Mouse (Mus musculus) frontal cortex, adult (tissue): ENCODE measurements around the gene Cdk5r2.
A peak's percentile ranks its signal among the peaks of the same experiment; 100 is the strongest.
"Not testable (repeated sequence)": the region's sequence is repeated elsewhere in the genome, so short reads cannot be mapped to it uniquely, and the experiment has no call there.

Experiments used
- ATAC-seq: cut with Nextera tagmentation; 2 replicates; pipeline ENCODE4 v1.9.2; 2017; ENCODE audit warnings: mild to moderate bottlenecking, moderate library complexity, mixed read lengths; ENCODE audit not compliant: low TSS enrichment

Gene Cdk5r2

GRCm38 (mm10) chr1:74854306-74855056, at the start of gene Cdk5r2:
TSS of gene Cdk5r2 (plus strand) at chr1:74854934.
- peak; percentile 58 for ATAC-seq

GRCm38 (mm10) chr1:74805340-74805835, 49.3 kb upstream of the Cdk5r2 start:
- ATAC-seq = no peak

DNA sequence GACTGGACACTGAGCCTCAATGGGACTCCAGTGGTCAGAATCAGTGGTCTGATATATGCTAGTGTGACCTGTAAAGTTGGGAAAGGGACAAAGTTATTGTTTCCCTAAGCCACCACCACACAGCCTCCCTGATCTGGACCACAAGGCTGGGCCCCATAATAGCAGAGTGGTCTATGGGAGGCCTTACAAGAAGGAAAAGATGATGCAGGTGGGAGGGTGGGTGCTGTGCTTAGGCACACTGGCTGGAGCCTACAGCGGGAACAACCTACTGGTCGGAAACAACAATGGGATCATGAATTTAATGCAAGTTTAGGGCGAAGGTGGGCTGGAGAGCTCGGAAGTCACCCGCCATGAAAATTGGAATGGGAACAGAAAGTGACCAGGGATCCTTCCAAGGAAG, 48.9 kb upstream of the Cdk5r2 start:
- no peak for ATAC-seq

GRCm38 (mm10) chr1:74806360-74807311, 48.1 kb upstream of the Cdk5r2 start:
- ATAC-seq = peak; percentile 20; the same call in 1 of the 2 replicates

- no peak for ATAC-seq
Measured at GRCm38 (mm10) chr1:74807551-74808071, 47.1 kb upstream of the Cdk5r2 start.

DNA sequence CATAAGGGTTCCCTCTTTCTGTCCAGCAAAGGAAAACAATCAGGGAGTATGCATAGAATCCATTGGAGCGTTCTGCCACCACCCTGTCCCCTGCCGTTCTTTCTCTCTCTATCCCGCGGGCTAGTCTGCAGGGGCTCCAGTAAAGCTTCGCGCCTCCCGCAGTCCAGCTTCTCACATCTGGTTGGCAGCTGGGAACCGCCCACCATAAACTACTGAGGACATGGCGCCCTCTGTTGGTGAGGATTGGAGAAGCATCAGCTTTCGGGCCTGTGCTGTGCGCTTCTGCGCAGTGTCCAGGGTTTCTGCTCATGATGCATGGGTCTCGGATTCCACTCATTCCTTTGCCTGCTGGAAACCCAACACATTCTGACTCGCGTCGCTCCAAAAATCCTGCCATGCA, 46.7 kb upstream of the Cdk5r2 start:
- ATAC-seq = peak; percentile 50

DNA sequence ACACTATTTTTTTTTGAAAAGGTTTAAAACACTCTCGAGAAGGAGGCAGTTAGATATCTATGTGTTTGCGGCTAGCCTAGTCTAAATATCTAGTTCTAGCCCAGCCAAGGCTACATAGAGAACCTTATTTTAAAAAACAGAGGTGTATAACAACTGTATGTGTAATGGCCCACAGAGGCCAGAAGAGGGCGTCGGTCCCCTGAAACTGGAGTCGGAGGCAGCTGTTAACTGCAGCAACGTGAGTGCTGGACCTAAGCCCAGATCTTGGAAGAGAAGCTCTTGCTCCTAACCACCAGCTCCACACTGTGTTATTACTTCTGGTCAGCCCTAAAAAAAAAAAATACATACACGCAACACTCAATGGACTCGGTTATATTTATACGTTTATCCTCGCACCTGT, 45.7 kb upstream of the Cdk5r2 start:
- no peak for ATAC-seq

GRCm38 (mm10) chr1:74814931-74815647, 39.6 kb upstream of the Cdk5r2 start:
- ATAC-seq = 0 out of 2 replicates have a peak, but pooled peaks have one; percentile 28

DNA sequence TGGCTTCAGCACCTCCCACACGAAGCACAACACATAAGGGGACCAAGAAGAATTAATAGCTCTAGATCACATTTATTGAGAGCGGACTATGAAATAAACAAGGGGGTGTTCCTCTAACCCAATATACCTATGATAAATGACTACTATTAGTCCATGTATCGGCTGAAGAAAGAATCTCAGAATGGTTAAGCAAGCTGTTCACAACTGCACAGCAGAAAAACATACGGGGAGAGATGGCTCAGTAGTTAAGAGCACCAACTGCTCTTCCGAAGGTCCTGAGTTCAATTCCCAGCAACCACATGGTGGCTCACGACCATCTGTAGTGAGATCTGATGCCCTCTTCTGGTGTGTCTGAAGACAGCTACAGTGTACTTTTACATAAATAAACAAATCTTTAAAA, 38.8 kb upstream of the Cdk5r2 start:
- ATAC-seq = not testable (repeated sequence)

DNA sequence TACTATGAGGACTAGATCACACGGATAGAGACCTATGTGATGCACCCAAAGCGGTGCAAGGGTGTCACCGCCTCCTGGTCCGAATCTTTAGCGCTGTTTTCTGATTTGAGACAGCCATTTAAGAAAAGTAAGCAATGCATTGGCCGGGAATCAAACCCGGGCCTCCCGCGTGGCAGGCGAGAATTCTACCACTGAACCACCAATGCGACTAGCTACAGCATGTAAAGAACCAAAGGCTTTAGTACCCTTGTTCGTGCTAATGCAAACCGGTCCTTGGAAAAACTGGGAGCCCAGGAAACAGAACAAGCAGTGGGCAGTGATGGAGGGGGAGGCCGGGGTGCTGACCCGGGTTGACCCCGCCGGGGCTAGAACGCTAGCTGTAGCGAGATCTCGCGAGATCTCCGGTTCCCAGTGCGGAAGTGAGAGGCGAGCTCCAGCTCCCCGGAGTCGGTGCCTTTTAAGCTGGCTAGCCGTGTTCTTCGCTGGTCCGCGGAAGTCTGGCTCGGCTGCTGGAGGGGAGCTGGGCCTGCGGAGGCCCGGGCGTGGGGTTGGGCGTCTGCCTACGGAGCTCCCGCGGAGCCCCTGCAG, 38.0 kb upstream of the Cdk5r2 start:
- peak; percentile 87 for ATAC-seq

DNA sequence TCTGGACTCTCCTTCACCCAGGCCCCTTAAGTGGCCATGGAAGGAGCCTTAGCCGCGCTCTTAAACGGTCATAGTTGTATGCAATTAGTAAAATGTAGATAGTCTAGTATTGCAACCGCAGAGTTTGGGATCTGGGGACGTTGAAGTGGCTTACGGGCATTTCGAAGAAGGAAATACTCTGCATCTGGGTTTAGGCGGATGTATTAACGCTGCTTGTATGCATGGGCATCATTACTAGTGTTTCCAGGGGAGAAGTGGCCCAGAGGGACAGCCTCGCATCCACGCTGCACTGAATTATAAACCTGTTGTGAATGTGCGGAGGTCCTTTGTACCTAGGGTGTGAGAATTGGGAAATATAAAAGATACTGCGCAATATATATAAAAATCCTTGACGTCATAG, 37.5 kb upstream of the Cdk5r2 start:
- peak; percentile 35 for ATAC-seq

- no peak for ATAC-seq
Measured at GRCm38 (mm10) chr1:74818509-74818908, 36.2 kb upstream of the Cdk5r2 start.

DNA sequence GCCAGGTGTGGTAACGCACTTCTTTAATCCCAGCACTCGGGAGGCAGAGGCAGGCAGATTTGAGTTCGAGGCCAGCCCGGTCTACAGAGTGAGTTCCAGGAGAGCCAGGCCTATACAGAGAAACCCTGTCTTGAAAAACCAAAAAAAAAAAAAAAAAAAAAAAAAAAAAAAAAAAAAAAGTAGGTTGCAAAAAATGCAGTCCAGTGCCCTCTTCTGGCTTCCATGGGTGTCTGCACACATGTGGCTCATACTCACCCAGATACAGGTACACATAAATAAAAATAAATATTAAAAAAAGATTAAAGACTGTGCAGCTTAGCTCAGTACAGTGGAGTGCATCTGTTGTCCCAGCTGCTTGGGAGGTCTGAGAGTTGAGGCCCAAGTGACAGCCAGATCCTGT, 31.1 kb upstream of the Cdk5r2 start:
- not testable (repeated sequence) for ATAC-seq

GRCm38 (mm10) chr1:74824518-74825302, 30.0 kb upstream of the Cdk5r2 start:
- ATAC-seq = peak; percentile 85

DNA sequence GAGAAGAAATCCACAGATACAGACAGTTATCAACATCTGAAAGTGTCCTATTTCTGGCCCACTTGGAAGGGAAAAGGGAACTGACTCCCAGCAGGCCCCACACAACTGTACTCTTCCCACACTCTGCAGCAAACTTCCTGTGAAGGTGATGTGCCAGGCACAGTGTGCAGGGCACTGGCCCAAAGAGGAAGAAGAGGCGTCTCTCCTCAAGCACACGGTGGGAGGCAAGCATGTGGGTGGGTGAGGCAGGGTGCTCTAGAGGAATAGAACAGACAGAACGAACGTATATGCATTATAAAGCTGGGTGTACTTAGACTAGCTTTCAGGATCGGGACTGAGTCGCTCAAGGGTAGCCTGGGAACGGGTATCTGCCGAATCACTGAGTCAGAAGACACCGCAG, 24.7 kb upstream of the Cdk5r2 start:
- peak; percentile 89 for ATAC-seq

DNA sequence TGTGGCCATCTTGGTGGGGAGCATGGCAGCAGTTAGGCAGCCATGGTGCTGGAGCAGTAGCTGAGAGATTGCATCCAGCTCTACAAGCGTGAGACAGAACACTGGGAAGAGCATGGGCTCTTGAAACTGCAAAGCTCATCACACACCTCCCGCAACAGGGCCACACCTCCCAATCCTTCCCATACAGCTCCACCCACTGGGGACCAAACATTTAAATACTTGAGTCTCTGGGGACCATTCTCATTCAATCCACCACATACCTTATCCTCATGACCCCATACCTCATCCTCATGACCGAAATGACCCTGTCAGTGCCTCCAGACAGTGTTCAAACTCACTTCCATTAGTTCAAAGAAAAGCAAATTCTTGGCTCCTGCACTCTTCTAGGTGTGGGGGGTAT, 21.5 kb upstream of the Cdk5r2 start:
- no peak for ATAC-seq

DNA sequence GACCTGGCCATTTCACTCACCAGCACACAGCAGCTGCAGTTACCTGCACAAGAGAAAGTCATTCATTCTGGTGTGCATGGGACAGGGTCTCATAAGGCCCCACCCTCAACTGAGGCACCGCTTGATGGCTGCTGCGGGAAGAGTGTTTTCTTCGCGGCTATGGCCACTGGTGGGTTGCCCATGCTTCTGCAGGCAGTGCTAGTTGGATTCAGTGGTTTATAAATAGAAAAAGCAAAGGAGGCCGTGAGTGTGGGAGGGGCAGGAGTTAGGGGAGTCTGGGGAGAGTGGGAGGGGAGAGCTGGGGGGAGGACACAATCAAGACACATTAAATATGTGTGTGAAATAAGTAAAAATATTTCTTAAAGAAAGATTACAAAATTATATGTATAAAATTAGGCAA, 11.6 kb upstream of the Cdk5r2 start:
- ATAC-seq = peak; percentile 55; the same call in 1 of the 2 replicates

GRCm38 (mm10) chr1:74846341-74846740, 8.4 kb upstream of the Cdk5r2 start:
- no peak for ATAC-seq

DNA sequence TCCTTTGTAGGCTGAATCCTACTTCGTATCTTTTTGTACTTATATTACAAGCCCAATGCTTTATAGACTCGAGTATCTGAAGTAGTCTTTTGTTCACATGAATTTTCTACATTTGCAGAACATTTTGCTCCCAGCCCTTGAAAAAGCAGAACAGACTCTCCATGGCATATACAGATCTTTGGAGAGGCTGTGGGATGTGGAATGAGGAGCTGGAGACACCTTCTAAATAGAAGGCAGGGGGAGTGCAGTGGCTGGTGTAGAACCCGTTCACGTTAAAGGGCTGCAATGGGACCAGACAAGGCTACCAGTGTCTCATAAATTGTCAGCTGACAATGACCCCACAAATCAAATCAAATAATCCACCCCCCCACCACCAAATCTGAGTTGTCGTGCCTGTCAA, 5.8 kb upstream of the Cdk5r2 start:
- no peak for ATAC-seq

- ATAC-seq = peak; percentile 64
Measured at GRCm38 (mm10) chr1:74850251-74850650, 4.5 kb upstream of the Cdk5r2 start.
